In genomic region chr15:51628518-51628917, GRCm38 (mm10) we compare ENCODE assay signal across 13 mouse cellular contexts.
DNase-seq lines count a peak whose midpoint lies in the region; ATAC-seq and TF ChIP-seq lines count a peak whose summit lies in the region.
"Had no signal": no experiment of that assay in that cellular context is flagged by ENCODE, and none has a peak within 500 bp of the region (broad histone marks: within the 10 kb centered on the region; RNA-seq: fewer than 3 reads in every experiment).

No protein-coding gene starts in this region.

- TF ChIP-seq POLR2A in CH12.LX (IDR thresholded peaks at IDR 0.05; ENCODE audit: low read depth, low read length), result no peak

- dilution Hi-C loops in CH12.LX (cut with MboI; ENCODE audit: extremely low pct_ligation_motif_present, extremely low pct_unique_long_range_greater_than_20kb, low sequenced_read_pairs), result no loop called here

- no peak overlapping the region for H3K27ac ChIP-seq in kidney, embryonic 16.5 days (ENCODE audit: low read length)
- no peak overlapping the region for H3K27ac ChIP-seq in kidney, embryonic 15.5 days
- H3K27ac ChIP-seq in CH12.LX (ENCODE audit: insufficient read depth, low read depth), result no peak overlapping the region
- no peak overlapping the region for H3K27ac ChIP-seq in lung, postnatal 0 days (ENCODE audit: low read length)
- H3K27ac ChIP-seq in liver, embryonic 12.5 days, result no peak overlapping the region
- H3K27ac ChIP-seq: hindbrain, embryonic 14.5 days had no signal

- no peak for TF ChIP-seq EP300 in CH12.LX (IDR thresholded peaks at IDR 0.05; ENCODE audit: low read length)
- TF ChIP-seq EP300 in lung, postnatal 0 days (IDR thresholded peaks at IDR 0.05), result no peak

- H3K27me3 ChIP-seq in kidney, embryonic 16.5 days (ENCODE audit: insufficient read depth, low read length), result no peaks in the 10 kb centered on the region
- H3K27me3 ChIP-seq in kidney, embryonic 15.5 days, result no peaks in the 10 kb centered on the region; the same call in 1 of the 2 replicates
- H3K27me3 ChIP-seq in CH12.LX (replicated peaks), result no peaks in the 10 kb centered on the region
- no peaks in the 10 kb centered on the region for H3K27me3 ChIP-seq in lung, postnatal 0 days (replicated peaks; ENCODE audit: insufficient read depth, low read length)
- no peaks in the 10 kb centered on the region for H3K27me3 ChIP-seq in liver, embryonic 12.5 days (replicated peaks)

- peak; percentile 89 for ATAC-seq in kidney, embryonic 16.5 days (ENCODE audit: low FRiP score, low TSS enrichment)
- ATAC-seq in kidney, embryonic 15.5 days (replicated peaks; ENCODE audit: low FRiP score), result no peak
- ATAC-seq in lung, postnatal 0 days, result peak; percentile 67
- ATAC-seq in liver, embryonic 12.5 days, result no peak
- ATAC-seq: CD4-positive, CD25-positive, alpha-beta regulatory T cell, adult 4 months; liver, postnatal 0 days had no signal

- H3K9ac ChIP-seq in kidney, embryonic 16.5 days (replicated peaks; ENCODE audit: low read length), result no peak overlapping the region
- no peak overlapping the region for H3K9ac ChIP-seq in kidney, embryonic 15.5 days
- H3K9ac ChIP-seq in CH12.LX (ENCODE audit: insufficient read depth, low read depth), result peak overlapping the region; percentile 23
- no peak overlapping the region for H3K9ac ChIP-seq in lung, postnatal 0 days (replicated peaks; ENCODE audit: low read depth)
- no peak overlapping the region for H3K9ac ChIP-seq in liver, embryonic 12.5 days
- H3K9ac ChIP-seq: hindbrain, embryonic 14.5 days; liver, postnatal 0 days had no signal

- TF ChIP-seq RAD21 in CH12.LX (IDR thresholded peaks at IDR 0.05; ENCODE audit: low read depth, low read length), result no peak

- no peaks in the 10 kb centered on the region for H3K79me2 ChIP-seq in CH12.LX (replicated peaks; ENCODE audit: control insufficient read depth, extremely low read depth, insufficient read depth, poor library complexity, severe bottlenecking)

- DNase-seq in CH12.LX (ENCODE audit: extremely low read depth), result no peak
- peak; percentile 14 for DNase-seq in embryo, embryonic 11.5 days (ENCODE audit: low read depth, low spot score)
- peak; percentile 72 for DNase-seq in lung, postnatal 0 days (ENCODE audit: low spot score)
- DNase-seq in adrenal gland, postnatal 25 days, result no peak
- DNase-seq in spleen, postnatal 4 days (ENCODE audit: low spot score in 2 of 2), result no peak
- DNase-seq: cerebellum, postnatal 36 days; liver, postnatal 0 days; thymus, adult 2 months had no signal

- in situ Hi-C loops in CH12.LX (cut with MboI; ENCODE audit: low pct_ligation_motif_present, low pct_unique_long_range_greater_than_20kb, low sequenced_read_pairs), result no loop called here

- H3K36me3 ChIP-seq in kidney, embryonic 16.5 days (ENCODE audit: insufficient read depth, low read length), result no peaks in the 10 kb centered on the region
- H3K36me3 ChIP-seq in kidney, embryonic 15.5 days, result no peaks in the 10 kb centered on the region
- no peaks in the 10 kb centered on the region for H3K36me3 ChIP-seq in CH12.LX (replicated peaks in 1 of 2; ENCODE audit: control insufficient read depth in 1 of 2, insufficient read depth in 1 of 2, low read length in 1 of 2)
- H3K36me3 ChIP-seq in lung, postnatal 0 days (ENCODE audit: insufficient read depth, low read length), result no peaks in the 10 kb centered on the region
- H3K36me3 ChIP-seq in liver, embryonic 12.5 days, result no peaks in the 10 kb centered on the region

- H3K4me3 ChIP-seq in kidney, embryonic 16.5 days (ENCODE audit: low read length), result no peak overlapping the region
- H3K4me3 ChIP-seq in kidney, embryonic 15.5 days (replicated peaks), result no peak overlapping the region
- peak overlapping the region in 1 of 3 experiments; percentile 36 for H3K4me3 ChIP-seq in CH12.LX (replicated peaks in 1 of 3; ENCODE audit: low read depth in 2 of 3, low read length in 2 of 3, poor library complexity in 1 of 3)
- H3K4me3 ChIP-seq in lung, postnatal 0 days (ENCODE audit: low read depth, low read length), result no peak overlapping the region
- no peak overlapping the region for H3K4me3 ChIP-seq in liver, embryonic 12.5 days

- WGBS in kidney, embryonic 16.5 days, result 58% methylated on average over 4 of the region's 4 CpGs
- 57% methylated on average over 4 of the region's 4 CpGs for WGBS in kidney, embryonic 15.5 days
- WGBS in lung, postnatal 0 days, result 40% methylated on average over 4 of the region's 4 CpGs
- WGBS in liver, embryonic 12.5 days (ENCODE audit: insufficient replicate concordance), result 58% methylated on average over 4 of the region's 4 CpGs

- no peak for TF ChIP-seq CTCF in CH12.LX (conservative IDR thresholded peaks at IDR 0.05 in 1 of 2, IDR thresholded peaks at IDR 0.05 in 1 of 2; ENCODE audit: low read depth in 2 of 2, low read length in 2 of 2)
- TF ChIP-seq CTCF in lung, postnatal 0 days (IDR thresholded peaks at IDR 0.05), result no peak

- no peaks in the 10 kb centered on the region for H3K4me1 ChIP-seq in kidney, embryonic 16.5 days (ENCODE audit: insufficient read depth, low read length)
- 0 out of 2 replicates have a peak, but pooled peaks cover 2% of the 10 kb centered on the region for H3K4me1 ChIP-seq in kidney, embryonic 15.5 days
- peaks cover 3 to 8% of the 10 kb centered on the region in 2 experiments; a peak in 3 of 4 replicates for H3K4me1 ChIP-seq in CH12.LX (ENCODE audit: control insufficient read depth in 1 of 2, insufficient read depth in 2 of 2)
- no peaks in the 10 kb centered on the region for H3K4me1 ChIP-seq in lung, postnatal 0 days (ENCODE audit: insufficient read depth, low read depth, low read length)
- no peaks in the 10 kb centered on the region for H3K4me1 ChIP-seq in liver, embryonic 12.5 days

- no peaks in the 10 kb centered on the region for H3K9me3 ChIP-seq in kidney, embryonic 16.5 days (ENCODE audit: low read length)
- no peaks in the 10 kb centered on the region for H3K9me3 ChIP-seq in kidney, embryonic 15.5 days (replicated peaks)
- H3K9me3 ChIP-seq in CH12.LX (replicated peaks; ENCODE audit: low read length), result no peaks in the 10 kb centered on the region
- no peaks in the 10 kb centered on the region for H3K9me3 ChIP-seq in lung, postnatal 0 days (ENCODE audit: low read length)
- no peaks in the 10 kb centered on the region for H3K9me3 ChIP-seq in liver, embryonic 12.5 days (replicated peaks)

- H3K4me2 ChIP-seq in kidney, embryonic 16.5 days (replicated peaks; ENCODE audit: low read depth, low read length), result no peak overlapping the region
- no peak overlapping the region for H3K4me2 ChIP-seq in kidney, embryonic 15.5 days
- H3K4me2 ChIP-seq in CH12.LX (ENCODE audit: insufficient read depth, low read depth, poor library complexity, severe bottlenecking), result peak overlapping the region; percentile 95
- 0 out of 2 replicates have a peak overlapping the region, but pooled peaks have one; percentile 42 for H3K4me2 ChIP-seq in lung, postnatal 0 days (replicated peaks; ENCODE audit: low read depth, low read length)
- H3K4me2 ChIP-seq in liver, embryonic 12.5 days, result no peak overlapping the region
- H3K4me2 ChIP-seq: hindbrain, embryonic 14.5 days had no signal

TF ChIP-seq in CH12.LX, 34 proteins besides CTCF, POLR2A, EP300 and RAD21:
- TF ChIP-seq ZMIZ1 (IDR thresholded peaks at IDR 0.05; ENCODE audit: low read depth, low read length) (no peak), POLR2AphosphoS2 (IDR thresholded peaks at IDR 0.05; ENCODE audit: low read depth, low read length) (no peak), ZC3H11A (IDR thresholded peaks at IDR 0.05; ENCODE audit: low read depth, low read length) (no peak), IRF4 (IDR thresholded peaks at IDR 0.05; ENCODE audit: low read depth, low read length) (no peak), JUND (conservative IDR thresholded peaks at IDR 0.05; ENCODE audit: low read depth, low read length) (no peak), ZKSCAN1 (IDR thresholded peaks at IDR 0.05; ENCODE audit: borderline replicate concordance, low read depth, low read length) (no peak), ETS1 (conservative IDR thresholded peaks at IDR 0.05; ENCODE audit: low read depth, low read length) (no peak), MAFK (IDR thresholded peaks at IDR 0.05; ENCODE audit: insufficient replicate concordance, low read length) (no peak), MAZ (IDR thresholded peaks at IDR 0.05; ENCODE audit: low read depth, low read length) (no peak)

Comparison
In these comparisons a context has a peak if more than half of its experiments do, and no peak if none do; other contexts are left out.
1. ATAC-seq: peak in kidney, embryonic 16.5 days (single experiment) and lung, postnatal 0 days (single experiment); none in kidney, embryonic 15.5 days (single experiment) and liver, embryonic 12.5 days (single experiment).
2. H3K4me2 ChIP-seq: peak in CH12.LX (single experiment) and lung, postnatal 0 days (single experiment); none in kidney, embryonic 16.5 days (single experiment), kidney, embryonic 15.5 days (single experiment) and liver, embryonic 12.5 days (single experiment).
3. DNase-seq: peak in embryo, embryonic 11.5 days (single experiment) and lung, postnatal 0 days (single experiment); none in CH12.LX (single experiment), adrenal gland, postnatal 25 days (single experiment) and spleen, postnatal 4 days (0 of 2).